Mouse (Mus musculus) MEL (cell line): ENCODE measurements around the gene Pkdrej.

Experiments
- BHLHE40 ChIP-seq: IDR thresholded peaks from 2 replicates; pipeline ENCODE4 v1.6.1; 2012; ENCODE audit warnings: low read depth, mild to moderate bottlenecking, inconsistent platforms, low read length, improper control_type of control experiment, borderline replicate concordance
- CTCF ChIP-seq, 3 experiments: IDR thresholded peaks in 2 of 3; conservative IDR thresholded peaks in 1 of 3; 2 replicates each; pipeline ENCODE4 v1.5.1; 2011 to 2012; ENCODE audit warnings: low read length in 3 of 3, low read depth in 2 of 3, mild to moderate bottlenecking in 2 of 3, improper control_type of control experiment in 1 of 3, inconsistent platforms in 1 of 3, mixed read lengths in 1 of 3, moderate library complexity in 1 of 3; ENCODE audit not compliant: control insufficient read depth in 1 of 3, insufficient read depth in 1 of 3, poor library complexity in 1 of 3, severe bottlenecking in 1 of 3
- E2F4 ChIP-seq: IDR thresholded peaks from 2 replicates; pipeline ENCODE4 v1.6.1; 2011; ENCODE audit warnings: low read depth, low read length, improper control_type of control experiment, borderline replicate concordance
- GABPA ChIP-seq: IDR thresholded peaks from 2 replicates; pipeline ENCODE4 v1.6.1; 2012; ENCODE audit warnings: low read depth, mild to moderate bottlenecking, inconsistent platforms, low read length, improper control_type of control experiment, moderate library complexity
- GATA1 ChIP-seq: IDR thresholded peaks from 2 replicates; pipeline ENCODE4 v1.6.1; 2011; ENCODE audit warnings: low read depth, low read length, improper control_type of control experiment
- KAT2A ChIP-seq: conservative IDR thresholded peaks from 2 replicates; pipeline ENCODE4 v1.6.1; 2012; ENCODE audit warnings: low read depth, low read length, improper control_type of control experiment, inconsistent platforms
- MAZ ChIP-seq: IDR thresholded peaks from 2 replicates; pipeline ENCODE4 v1.6.1; 2012; ENCODE audit warnings: low read depth, mild to moderate bottlenecking, inconsistent platforms, low read length, improper control_type of control experiment
- POLR2A ChIP-seq, 2 experiments: IDR thresholded peaks; 2 replicates each; pipeline ENCODE4 v1.6.1; 2011 to 2012; ENCODE audit warnings: low read length in 2 of 2, mild to moderate bottlenecking in 2 of 2, control low read depth in 1 of 2, improper control_type of control experiment in 1 of 2, low read depth in 1 of 2, moderate library complexity in 1 of 2; ENCODE audit not compliant: control insufficient read depth in 1 of 2, insufficient read depth in 1 of 2, poor library complexity in 1 of 2
- TCF12 ChIP-seq: IDR thresholded peaks from 2 replicates; pipeline ENCODE4 v1.6.1; 2014; ENCODE audit warnings: low read depth, mild to moderate bottlenecking, inconsistent platforms, low read length, improper control_type of control experiment, moderate library complexity
- UBTF ChIP-seq: IDR thresholded peaks from 2 replicates; pipeline ENCODE4 v1.6.1; 2012; ENCODE audit warnings: low read depth, mild to moderate bottlenecking, inconsistent platforms, low read length, improper control_type of control experiment, moderate library complexity, borderline replicate concordance; ENCODE audit not compliant: insufficient read depth
- ZC3H11A ChIP-seq: IDR thresholded peaks from 2 replicates; pipeline ENCODE4 v1.6.1; 2012; ENCODE audit warnings: low read depth, mild to moderate bottlenecking, inconsistent platforms, low read length, improper control_type of control experiment

DNA sequence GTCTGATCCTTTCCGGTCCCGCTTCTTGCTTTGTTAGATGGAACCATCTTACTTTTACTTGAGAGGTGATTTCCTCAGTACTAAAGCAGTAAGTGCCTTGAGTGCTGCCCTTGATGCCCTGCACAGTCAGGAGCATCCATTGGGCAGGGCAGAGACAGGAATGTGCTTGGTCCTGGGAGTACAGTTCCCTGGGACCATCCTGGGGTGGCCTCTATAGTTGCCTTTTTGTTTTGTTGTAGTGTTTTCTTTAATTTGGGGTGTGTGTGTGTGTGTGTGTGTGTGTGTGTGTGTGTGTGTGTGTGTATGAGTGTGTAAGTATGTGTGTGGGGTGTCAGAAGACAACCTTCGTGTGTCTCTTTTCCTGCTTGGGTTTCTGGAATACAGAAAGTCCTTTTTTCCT is 37.2 kb downstream of the Pkdrej start:
- TF ChIP-seq GATA1 (no peak), CTCF (IDR thresholded peaks at IDR 0.05 in 2 of 3, conservative IDR thresholded peaks at IDR 0.05 in 1 of 3; ENCODE audit: control insufficient read depth in 1 of 3, insufficient read depth in 1 of 3, low read depth in 2 of 3, low read length in 3 of 3, poor library complexity in 1 of 3, severe bottlenecking in 1 of 3) (no peak), POLR2A (IDR thresholded peaks at IDR 0.05; ENCODE audit: control insufficient read depth in 1 of 2, insufficient read depth in 1 of 2, low read depth in 1 of 2, low read length in 2 of 2, poor library complexity in 1 of 2) (no peak), BHLHE40 (no peak), GABPA (no peak), KAT2A (no peak), TCF12 (no peak), UBTF (no peak), ZC3H11A (no peak), E2F4 (no peak), MAZ (no peak)
